Mouse (Mus musculus): ENCODE results near the gene Phf23. TPM values are rescaled to one million over a fixed set of nuclear protein-coding genes. Genes with fewer than 3 reads are reported as not detected.

The Phf23 gene
- polyA plus RNA-seq, 1 experiment: 21.4 TPM

GRCm38 (mm10) chr11:69974907-69975306 is 20.7 kb upstream of the Phf23 start:
- no peak for TF ChIP-seq CTCF (conservative IDR thresholded peaks at IDR 0.05; ENCODE audit: insufficient read depth, insufficient read length, low read depth, low read length)
- no peak for TF ChIP-seq POLR2A (IDR thresholded peaks at IDR 0.05; ENCODE audit: low read depth, low read length)

GRCm38 (mm10) chr11:69976271-69976670 is 19.3 kb upstream of the Phf23 start:
- no peak for TF ChIP-seq CTCF (conservative IDR thresholded peaks at IDR 0.05; ENCODE audit: insufficient read depth, insufficient read length, low read depth, low read length)
- Histone ChIP-seq H3K4me1 (ENCODE audit: control insufficient read depth, insufficient read depth, low read length) (no peaks in the 10 kb centered on the region), H3K27ac (ENCODE audit: insufficient read depth, low read depth, low read length) (no peak overlapping the region), H3K4me3 (ENCODE audit: insufficient read depth, low read depth, low read length) (no peak overlapping the region), H3K36me3 (ENCODE audit: control insufficient read depth, insufficient read depth, low read length) (no peaks in the 10 kb centered on the region; the same call in none of the 2 replicates), H3K27me3 (replicated peaks; ENCODE audit: control insufficient read depth, insufficient read depth, low read length) (no peaks in the 10 kb centered on the region)
- WGBS: 87% methylated on average over 4 of the region's 4 CpGs
- no peak for DNase-seq

More at GRCm38 (mm10) chr11:69974907-69975306, 20.7 kb upstream of the Phf23 start:
- 92% methylated on average over 2 of the region's 2 CpGs for WGBS
- Histone ChIP-seq H3K4me3 (ENCODE audit: insufficient read depth, low read depth, low read length) (no peak overlapping the region), H3K27ac (ENCODE audit: insufficient read depth, low read depth, low read length) (no peak overlapping the region), H3K27me3 (replicated peaks; ENCODE audit: control insufficient read depth, insufficient read depth, low read length) (no peaks in the 10 kb centered on the region), H3K36me3 (ENCODE audit: control insufficient read depth, insufficient read depth, low read length) (no peaks in the 10 kb centered on the region; the same call in none of the 2 replicates), H3K4me1 (ENCODE audit: control insufficient read depth, insufficient read depth, low read length) (no peaks in the 10 kb centered on the region; the same call in 1 of the 2 replicates)
- no peak for DNase-seq

- H3K4me3 ChIP-seq (ENCODE audit: insufficient read depth, low read depth, low read length): peak overlapping the region; percentile 80
- H3K27me3 ChIP-seq (replicated peaks; ENCODE audit: control insufficient read depth, insufficient read depth, low read length): no peaks in the 10 kb centered on the region
- H3K4me1 ChIP-seq (ENCODE audit: control insufficient read depth, insufficient read depth, low read length): peaks cover 9% of the 10 kb centered on the region; the same call in 1 of the 2 replicates
- 3% methylated on average over 16 of the region's 16 CpGs for whole genome bisulfite sequencing
- peak overlapping the region; percentile 89; the same call in 1 of the 2 replicates for H3K27ac ChIP-seq (ENCODE audit: insufficient read depth, low read depth, low read length)
- H3K36me3 ChIP-seq (ENCODE audit: control insufficient read depth, insufficient read depth, low read length): peaks cover 2% of the 10 kb centered on the region; the same call in 1 of the 2 replicates
- DNase-seq: no peak
- TF ChIP-seq CTCF (conservative IDR thresholded peaks at IDR 0.05; ENCODE audit: insufficient read depth, insufficient read length, low read depth, low read length) (no peak), POLR2A (IDR thresholded peaks at IDR 0.05; ENCODE audit: low read depth, low read length) (no peak)
Observed at GRCm38 (mm10) chr11:69979827-69980195, 15.8 kb upstream of the Phf23 start.

GRCm38 (mm10) chr11:69980196-69981140 is 15.1 kb upstream of the Phf23 start:
- H3K4me3 ChIP-seq (ENCODE audit: insufficient read depth, low read depth, low read length): peak overlapping the region; percentile 80
- DNase-seq: peak; percentile 99
- TF ChIP-seq CTCF (conservative IDR thresholded peaks at IDR 0.05; ENCODE audit: insufficient read depth, insufficient read length, low read depth, low read length) (no peak), POLR2A (IDR thresholded peaks at IDR 0.05; ENCODE audit: low read depth, low read length) (peak; percentile 85)
- H3K4me1 ChIP-seq (ENCODE audit: control insufficient read depth, insufficient read depth, low read length): peaks cover 9% of the 10 kb centered on the region; the same call in 1 of the 2 replicates
- peaks cover 2% of the 10 kb centered on the region; the same call in 1 of the 2 replicates for H3K36me3 ChIP-seq (ENCODE audit: control insufficient read depth, insufficient read depth, low read length)
- under 1% methylated on average over 34 of the region's 60 CpGs for WGBS
- no peaks in the 10 kb centered on the region for H3K27me3 ChIP-seq (replicated peaks; ENCODE audit: control insufficient read depth, insufficient read depth, low read length)
- peak overlapping the region; percentile 89 for H3K27ac ChIP-seq (ENCODE audit: insufficient read depth, low read depth, low read length)

- DNase-seq: no peak
- Histone ChIP-seq H3K27ac (ENCODE audit: insufficient read depth, low read depth, low read length) (peak within 1 kb of the TSS; percentile 89), H3K36me3 (ENCODE audit: control insufficient read depth, insufficient read depth, low read length) (peaks cover 2% of the 10 kb centered on the region), H3K4me3 (ENCODE audit: insufficient read depth, low read depth, low read length) (peak within 1 kb of the TSS; percentile 80), H3K27me3 (replicated peaks; ENCODE audit: control insufficient read depth, insufficient read depth, low read length) (no peaks in the 10 kb centered on the region), H3K4me1 (ENCODE audit: control insufficient read depth, insufficient read depth, low read length) (peaks cover 9% of the 10 kb centered on the region; the same call in 1 of the 2 replicates)
- WGBS: under 1% methylated on average over 42 of the region's 43 CpGs
- TF ChIP-seq POLR2A (IDR thresholded peaks at IDR 0.05; ENCODE audit: low read depth, low read length) (no peak), CTCF (conservative IDR thresholded peaks at IDR 0.05; ENCODE audit: insufficient read depth, insufficient read length, low read depth, low read length) (no peak)
Observed at GRCm38 (mm10) chr11:69981141-69981762, 14.3 kb upstream of the Phf23 start, which contains the start of gene Ctdnep1. Gene Ctdnep1, plus strand, starts transcription at chr11:69981156.

GRCm38 (mm10) chr11:69982225-69982624 is 13.4 kb upstream of the Phf23 start, which contains the start of gene Elp5:
Gene Elp5, minus strand, starts transcription at chr11:69982517.
- 41% methylated on average over 8 of the region's 8 CpGs for WGBS
- H3K27me3 ChIP-seq (replicated peaks; ENCODE audit: control insufficient read depth, insufficient read depth, low read length): no peaks in the 10 kb centered on the region
- H3K36me3 ChIP-seq (ENCODE audit: control insufficient read depth, insufficient read depth, low read length): peaks cover 3% of the 10 kb centered on the region
- peaks cover 9% of the 10 kb centered on the region; the same call in 1 of the 2 replicates for H3K4me1 ChIP-seq (ENCODE audit: control insufficient read depth, insufficient read depth, low read length)
- H3K4me3 ChIP-seq (ENCODE audit: insufficient read depth, low read depth, low read length): peak within 1 kb of the TSS; percentile 80
- no peak for TF ChIP-seq CTCF (conservative IDR thresholded peaks at IDR 0.05; ENCODE audit: insufficient read depth, insufficient read length, low read depth, low read length)
- TF ChIP-seq POLR2A (IDR thresholded peaks at IDR 0.05; ENCODE audit: low read depth, low read length): no peak
- no peak for DNase-seq
- H3K27ac ChIP-seq (ENCODE audit: insufficient read depth, low read depth, low read length): 0 out of 2 replicates have a peak within 1 kb of the TSS, but pooled peaks have one; percentile 7
